Mouse (Mus musculus): ENCODE measurements around the gene Usp54. TPM values are rescaled to one million over a fixed set of nuclear protein-coding genes. Genes with fewer than 3 reads are reported as not detected.
A peak's percentile ranks its signal among the peaks of the same experiment; 100 is the strongest.

Usp54 gene
- polyA plus RNA-seq, 1 experiment, result 3.3 TPM

- H3K79me2 ChIP-seq (ENCODE audit: control insufficient read depth, insufficient read depth), result no peaks in the 10 kb centered on the region
- H3K79me3 ChIP-seq (ENCODE audit: low read depth), result no peaks in the 10 kb centered on the region
- H3K4me3 ChIP-seq (ENCODE audit: insufficient read depth, poor library complexity, severe bottlenecking), result no peak overlapping the region
- peaks cover 28% of the 10 kb centered on the region for H3K36me3 ChIP-seq (ENCODE audit: control insufficient read depth, insufficient read depth)
- no peaks in the 10 kb centered on the region for H3K27me3 ChIP-seq (ENCODE audit: control insufficient read depth, insufficient read depth, insufficient read length)
- no peak for TF ChIP-seq MAX (IDR thresholded peaks at IDR 0.05)
- no peak for TF ChIP-seq FOSL1 (IDR thresholded peaks at IDR 0.05; ENCODE audit: insufficient read depth, low read length, poor library complexity, severe bottlenecking)
- no peak for TF ChIP-seq MYOD1 (IDR thresholded peaks at IDR 0.05; ENCODE audit: control insufficient read depth, insufficient read length, low read depth)
- TF ChIP-seq CEBPB (IDR thresholded peaks at IDR 0.05; ENCODE audit: low read depth), result no peak
- TF ChIP-seq USF1 (IDR thresholded peaks at IDR 0.05; ENCODE audit: low read depth), result no peak
- no peak for TF ChIP-seq CTCF (IDR thresholded peaks at IDR 0.05; ENCODE audit: control insufficient read depth, insufficient read depth, insufficient read length)
- no peak for TF ChIP-seq MYOG (IDR thresholded peaks at IDR 0.05; ENCODE audit: control insufficient read depth, extremely low read depth, insufficient read length)
- H3ac ChIP-seq (ENCODE audit: control insufficient read depth, insufficient read length, low read depth), result no peak overlapping the region
Measured at GRCm38 (mm10) chr14:20502966-20503365, 137.9 kb downstream of the Usp54 start.

DNA sequence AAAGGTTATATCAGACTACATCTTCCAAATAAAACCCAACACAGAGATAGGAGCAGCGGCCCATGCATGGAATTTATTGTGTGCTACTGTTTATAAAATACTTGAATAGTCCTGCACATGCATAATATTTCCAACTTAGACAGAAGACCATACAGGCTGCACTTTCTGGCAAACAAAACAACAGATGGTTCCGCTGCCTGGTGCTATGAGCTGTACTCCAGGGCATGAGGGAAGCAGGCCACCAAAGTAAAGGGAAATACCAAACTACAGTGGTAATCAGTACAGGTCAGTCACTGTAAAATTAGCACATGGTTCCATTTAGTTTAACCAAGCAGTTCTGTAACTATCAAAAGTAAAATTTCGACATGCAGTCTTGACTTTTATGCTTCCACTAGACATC, 140.9 kb downstream of the Usp54 start:
- H3K36me3 ChIP-seq (ENCODE audit: control insufficient read depth, insufficient read depth), result peaks cover 47% of the 10 kb centered on the region
- TF ChIP-seq MAX (IDR thresholded peaks at IDR 0.05) (no peak), CEBPB (IDR thresholded peaks at IDR 0.05; ENCODE audit: low read depth) (no peak), MYOD1 (IDR thresholded peaks at IDR 0.05; ENCODE audit: control insufficient read depth, insufficient read length, low read depth) (no peak), CTCF (IDR thresholded peaks at IDR 0.05; ENCODE audit: control insufficient read depth, insufficient read depth, insufficient read length) (no peak), MYOG (IDR thresholded peaks at IDR 0.05; ENCODE audit: control insufficient read depth, extremely low read depth, insufficient read length) (no peak), USF1 (IDR thresholded peaks at IDR 0.05; ENCODE audit: low read depth) (no peak), FOSL1 (IDR thresholded peaks at IDR 0.05; ENCODE audit: insufficient read depth, low read length, poor library complexity, severe bottlenecking) (no peak)

More for the DNA sequence above, 140.9 kb downstream of the Usp54 start:
- Histone ChIP-seq H3K79me3 (ENCODE audit: low read depth) (no peaks in the 10 kb centered on the region), H3ac (ENCODE audit: control insufficient read depth, insufficient read length, low read depth) (no peak overlapping the region), H3K4me3 (ENCODE audit: insufficient read depth, poor library complexity, severe bottlenecking) (no peak overlapping the region), H3K79me2 (ENCODE audit: control insufficient read depth, insufficient read depth) (no peaks in the 10 kb centered on the region), H3K27me3 (ENCODE audit: control insufficient read depth, insufficient read depth, insufficient read length) (no peaks in the 10 kb centered on the region)

Small RNAs within 50 kb of the gene (microRNA-seq; reads per million reads assigned to microRNA genes)
- gene Mir6946 (ENCODE audit: borderline microRNAs expressed), result 1.8 reads per million, percentile 38 among the genes with 10 or more reads in this experiment

Other genes starting within 250 kb of the Usp54 start
- gene Mrps16, start 247.4 kb downstream of the Usp54 start, polyA plus RNA-seq (2012; fragmentation: generic; extraction: Trizol), result 97.2 TPM
- 0.01 TPM for gene Cfap70, start 188.8 kb downstream of the Usp54 start, polyA plus RNA-seq (2012; fragmentation: generic; extraction: Trizol)
- gene Anxa7, start 160.9 kb downstream of the Usp54 start, polyA plus RNA-seq (2012; fragmentation: generic; extraction: Trizol), result 47.9 TPM
- 0.28 TPM for gene Mss51, start 144.2 kb downstream of the Usp54 start, polyA plus RNA-seq (2012; fragmentation: generic; extraction: Trizol)
- 29.9 TPM for gene Ppp3cb, start 94.5 kb downstream of the Usp54 start, polyA plus RNA-seq (2012; fragmentation: generic; extraction: Trizol)
- gene Myoz1, start 15.5 kb upstream of the Usp54 start, polyA plus RNA-seq (2012; fragmentation: generic; extraction: Trizol), result 0.50 TPM
- gene Synpo2l, start 27.3 kb upstream of the Usp54 start, polyA plus RNA-seq (2012; fragmentation: generic; extraction: Trizol), result 42.3 TPM
- 63.4 TPM for gene Sec24c, start 33.2 kb upstream of the Usp54 start, polyA plus RNA-seq (2012; fragmentation: generic; extraction: Trizol)
- 6.3 TPM for gene Fut11, start 53.9 kb upstream of the Usp54 start, polyA plus RNA-seq (2012; fragmentation: generic; extraction: Trizol)
- 177 TPM for gene Chchd1, start 61.9 kb upstream of the Usp54 start, polyA plus RNA-seq (2012; fragmentation: generic; extraction: Trizol)
- gene Zswim8, start 66.5 kb upstream of the Usp54 start, polyA plus RNA-seq (2012; fragmentation: generic; extraction: Trizol), result 74.0 TPM
- 13.5 TPM for gene Ndst2, start 93.5 kb upstream of the Usp54 start, polyA plus RNA-seq (2012; fragmentation: generic; extraction: Trizol)
- 74.2 TPM for gene Camk2g, start 153.0 kb upstream of the Usp54 start, polyA plus RNA-seq (2012; fragmentation: generic; extraction: Trizol)
- 106 TPM for gene Plau, start 195.6 kb upstream of the Usp54 start, polyA plus RNA-seq (2012; fragmentation: generic; extraction: Trizol)